Mouse (Mus musculus) stomach, postnatal 0 days (tissue): ENCODE measurements around the gene Cd4. TPM values are rescaled to one million over a fixed set of nuclear protein-coding genes. Genes with fewer than 3 reads are reported as not detected.

Experiments used
- ATAC-seq: fragments of 200-750 bp; cut with Nextera tagmentation; 2 replicates; pipeline ENCODE4 v1.8.0; 2017; ENCODE audit not compliant: low FRiP score, low TSS enrichment
- DNase-seq: peaks from one replicate; pipeline ENCODE4 v3.0.0-alpha.2; 2016; ENCODE audit warnings: low spot score
- H3K27ac ChIP-seq: fragments of 300-500 bp; sonication (generic); replicated peaks from 2 replicates; pipeline ENCODE4 v1.5.1; 2014; ENCODE audit warnings: mild to moderate bottlenecking, control low read depth
- H3K27me3 ChIP-seq: fragments of 300-500 bp; sonication (generic); 2 replicates; pipeline ENCODE4 v1.6.1; 2014; ENCODE audit warnings: low read length; ENCODE audit not compliant: control insufficient read depth, insufficient read depth
- H3K36me3 ChIP-seq: fragments of 300-500 bp; sonication (generic); 2 replicates; pipeline ENCODE4 v1.6.1; 2014; ENCODE audit warnings: low read length, mixed read lengths; ENCODE audit not compliant: control insufficient read depth, insufficient read depth
- H3K4me1 ChIP-seq: fragments of 300-500 bp; sonication (generic); replicated peaks from 2 replicates; pipeline ENCODE4 v1.6.1; 2014; ENCODE audit warnings: antibody characterized with exemption; ENCODE audit not compliant: control insufficient read depth, insufficient read depth
- H3K4me2 ChIP-seq: fragments of 300-500 bp; sonication (generic); replicated peaks from 2 replicates; pipeline ENCODE4 v1.6.1; 2014; ENCODE audit warnings: low read depth, mild to moderate bottlenecking, control low read depth, moderate library complexity
- H3K4me3 ChIP-seq: fragments of 300-500 bp; sonication (generic); 2 replicates; pipeline ENCODE4 v1.5.1; 2014; ENCODE audit warnings: low read depth, low read length, control low read depth
- H3K9ac ChIP-seq: fragments of 300-500 bp; sonication (generic); 2 replicates; pipeline ENCODE4 v1.6.1; 2014; ENCODE audit warnings: mild to moderate bottlenecking, low read length, control low read depth, mixed read lengths
- H3K9me3 ChIP-seq: fragments of 300-500 bp; sonication (generic); 2 replicates; pipeline ENCODE4 v1.6.1; 2016; ENCODE audit warnings: low read length; ENCODE audit not compliant: control insufficient read depth
- CTCF ChIP-seq: IDR thresholded peaks from 2 replicates; pipeline ENCODE4 v1.5.1; 2016; ENCODE audit warnings: antibody characterized with exemption, low read depth, mild to moderate bottlenecking, moderate library complexity
- EP300 ChIP-seq: optimal IDR thresholded peaks from 2 replicates; pipeline ENCODE3; 2016; ENCODE audit warnings: antibody characterized with exemption
- WGBS: fragments of 180-500 bp; shearing (Covaris S2); extraction: QIAGEN DNeasy Blood & Tissue Kit; methylation state at CpG from one replicate; pipeline ENCODE4 v1.1.7; 2014; 5-methylcytosine and 5-hydroxymethylcytosine counted together
- polyA plus RNA-seq: library from polyadenylated mRNA; unstranded; fragments of >200 nt; fragmentation: Nextera tagmentation; extraction: Ambion mirVana; gene quantifications from 2 replicates; pipeline ENCODE4 v1.2.1, GENCODE M21; 2015

Gene Cd4
- polyA plus RNA-seq, 1 experiment from 2014 or later, result 0.45 TPM

GRCm38 (mm10) chr6:124913721-124914285 lies 25.8 kb upstream of the Cd4 start:
- ATAC-seq, result no peak
- DNase-seq, result no peak
- WGBS, result 66% methylated on average over 13 of the region's 14 CpGs
- Histone ChIP-seq H3K9me3 (no peaks in the 10 kb centered on the region), H3K27me3 (no peaks in the 10 kb centered on the region), H3K4me1 (peaks cover 18% of the 10 kb centered on the region), H3K4me2 (no peak overlapping the region), H3K9ac (peak overlapping the region; percentile 27; the same call in 1 of the 2 replicates), H3K36me3 (peaks cover 13% of the 10 kb centered on the region), H3K4me3 (no peak overlapping the region), H3K27ac (0 out of 2 replicates have a peak overlapping the region, but pooled peaks have one; percentile 2)
- TF ChIP-seq EP300 (no peak), CTCF (no peak)

- DNase-seq (no peak), ATAC-seq (no peak)
- TF ChIP-seq CTCF, result no peak
- TF ChIP-seq EP300, result no peak
- no peaks in the 10 kb centered on the region for H3K27me3 ChIP-seq
- peaks cover 18% of the 10 kb centered on the region for H3K4me1 ChIP-seq
- H3K36me3 ChIP-seq, result peaks cover 13% of the 10 kb centered on the region
- H3K27ac ChIP-seq, result 0 out of 2 replicates have a peak overlapping the region, but pooled peaks have one; percentile 2
- no peaks in the 10 kb centered on the region for H3K9me3 ChIP-seq
- H3K9ac ChIP-seq, result no peak overlapping the region
- no peak overlapping the region for H3K4me2 ChIP-seq
- no peak overlapping the region for H3K4me3 ChIP-seq
- 58% methylated on average over 6 of the region's 6 CpGs for WGBS
Measured at GRCm38 (mm10) chr6:124913214-124913613, 25.2 kb upstream of the Cd4 start.

- TF ChIP-seq CTCF (no peak), EP300 (no peak)
- ATAC-seq (no peak), DNase-seq (peak; percentile 23)
- no peak within 1 kb of the TSS for H3K4me3 ChIP-seq
- 0 out of 2 replicates have a peak within 1 kb of the TSS, but pooled peaks have one; percentile 14 for H3K4me2 ChIP-seq
- 19% methylated on average over 8 of the region's 13 CpGs for WGBS
- no peak within 1 kb of the TSS; the same call in 1 of the 2 replicates for H3K27ac ChIP-seq
- peaks cover 13% of the 10 kb centered on the region for H3K36me3 ChIP-seq
- no peaks in the 10 kb centered on the region for H3K9me3 ChIP-seq
- H3K4me1 ChIP-seq, result peaks cover 18% of the 10 kb centered on the region
- H3K9ac ChIP-seq, result no peak within 1 kb of the TSS
- no peaks in the 10 kb centered on the region for H3K27me3 ChIP-seq
Measured at GRCm38 (mm10) chr6:124911533-124912218, 23.7 kb upstream of the Cd4 start, which contains the start of gene Lag3. Lag3 (minus strand) TSS chr6:124911705.

- WGBS, result 15% methylated on average over 31 of the region's 32 CpGs
- Histone ChIP-seq H3K9ac (no peak overlapping the region), H3K4me1 (peaks cover 12% of the 10 kb centered on the region; the same call in 1 of the 2 replicates), H3K4me3 (0 out of 2 replicates have a peak overlapping the region, but pooled peaks have one; percentile 1), H3K4me2 (peak overlapping the region; percentile 29), H3K27me3 (no peaks in the 10 kb centered on the region), H3K36me3 (peaks cover 13% of the 10 kb centered on the region), H3K27ac (no peak overlapping the region), H3K9me3 (no peaks in the 10 kb centered on the region)
- TF ChIP-seq EP300, result no peak
- TF ChIP-seq CTCF, result no peak
- peak; percentile 62 for DNase-seq
- ATAC-seq, result peak; percentile 54; the same call in 1 of the 2 replicates
Measured at GRCm38 (mm10) chr6:124910032-124910431, 22.0 kb upstream of the Cd4 start.

GRCm38 (mm10) chr6:124907767-124908166 lies 19.7 kb upstream of the Cd4 start:
- Histone ChIP-seq H3K4me2 (no peak overlapping the region), H3K27me3 (no peaks in the 10 kb centered on the region), H3K4me1 (peaks cover 8% of the 10 kb centered on the region; the same call in 1 of the 2 replicates), H3K9me3 (no peaks in the 10 kb centered on the region), H3K27ac (no peak overlapping the region), H3K4me3 (no peak overlapping the region), H3K9ac (no peak overlapping the region), H3K36me3 (no peaks in the 10 kb centered on the region)
- WGBS, result 64% methylated on average over 1 of the region's 1 CpGs
- TF ChIP-seq EP300 (no peak), CTCF (no peak)
- DNase-seq, result no peak
- ATAC-seq, result no peak
